Mouse (Mus musculus) cerebellum, adult 9-10 months (tissue): ENCODE measurements at regions not wholly inside any gene's neighbourhood (a gene's known extent, or its start where the extent isn't known, plus 50 kb on each side); places are given as distances from the start of the nearest gene placed in this dataset.

ENCODE experiments used
- DNase-seq: peaks from one replicate; pipeline ENCODE4 v3.0.0; 2022

DNA sequence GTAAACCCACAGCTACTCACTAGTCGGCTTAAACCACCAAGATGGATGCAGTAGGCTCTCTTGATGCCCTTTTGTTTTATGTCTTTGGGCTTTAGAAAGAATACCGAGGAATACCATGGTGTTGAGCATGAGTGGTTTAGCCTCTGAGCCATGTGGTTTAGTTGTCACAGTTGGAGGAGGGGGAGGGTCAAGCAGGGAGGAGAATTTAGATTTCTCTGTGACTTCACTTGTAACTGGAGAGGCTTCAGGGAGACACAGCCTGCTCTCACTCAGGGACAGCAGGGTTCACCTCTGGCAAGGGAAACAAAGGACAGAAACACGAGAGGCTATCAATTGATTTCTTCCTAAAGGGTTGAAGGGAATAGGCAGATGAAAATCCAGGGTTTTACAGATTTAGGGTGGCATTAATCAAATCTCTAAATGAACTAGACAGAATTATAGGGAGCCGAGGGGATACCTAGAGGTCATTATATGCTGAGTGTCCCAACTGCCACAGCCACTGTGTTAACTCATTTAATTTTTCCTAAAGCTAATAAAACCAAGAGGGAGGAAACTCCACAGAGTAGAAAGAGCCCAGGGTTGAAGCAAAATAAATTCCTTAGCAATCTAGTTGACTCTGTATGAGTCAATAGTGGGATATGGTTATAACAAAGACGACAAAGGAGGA, 2113.7 kb upstream of the 5930422O12Rik start:
- no peak for DNase-seq

DNA sequence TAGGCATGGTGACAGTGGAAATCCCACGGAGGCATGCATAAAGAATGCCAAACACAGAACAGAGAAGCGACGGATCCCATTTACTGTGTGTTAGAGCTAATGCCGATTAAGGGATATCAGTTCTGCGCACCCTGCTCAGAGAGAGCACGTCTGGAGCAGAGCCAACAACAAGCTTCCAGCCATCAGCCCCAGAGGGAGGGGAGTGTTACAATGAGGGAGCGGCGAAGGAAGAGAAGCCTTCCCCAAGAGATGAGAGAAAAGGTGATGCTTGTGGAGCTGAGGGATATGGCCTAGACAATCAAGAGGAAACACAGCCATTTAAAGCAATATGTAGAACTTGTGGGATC, 2113.2 kb upstream of the 5930422O12Rik start:
- no peak for DNase-seq

DNA sequence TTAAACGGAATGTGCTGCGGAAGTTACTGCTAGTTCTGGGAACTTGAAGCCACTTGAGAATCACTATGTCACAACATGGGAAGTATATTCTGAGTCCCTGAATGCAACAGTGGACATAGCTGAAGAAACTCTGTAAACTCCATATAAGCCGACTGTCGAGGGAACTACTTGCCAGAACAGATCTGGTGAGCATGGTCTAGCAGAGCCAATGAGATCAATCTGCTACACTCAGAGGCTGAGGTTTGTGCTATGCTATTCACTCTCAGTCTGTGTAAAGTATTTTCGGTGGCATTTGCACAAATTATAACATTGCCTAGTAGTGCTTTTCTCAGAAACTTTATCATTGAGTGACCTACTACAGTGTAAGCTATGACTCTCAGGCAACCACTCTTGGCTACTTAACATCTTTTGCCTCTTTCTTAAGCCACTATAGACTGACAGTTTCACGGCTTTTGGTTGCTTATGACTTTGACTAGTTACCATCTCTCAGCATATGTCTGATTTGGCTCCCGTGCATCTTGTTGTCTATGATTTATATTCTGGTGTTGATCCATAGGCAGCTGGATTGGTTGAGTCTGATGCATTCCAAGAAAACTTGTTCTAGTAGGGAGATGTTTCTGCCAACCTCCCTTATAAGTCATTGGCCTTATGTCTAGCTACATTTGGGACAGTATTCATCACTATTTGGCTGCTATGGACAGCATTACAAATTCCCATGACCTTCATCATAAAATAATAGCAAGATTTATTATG, 2094.8 kb upstream of the 5930422O12Rik start:
- DNase-seq: no peak

DNA sequence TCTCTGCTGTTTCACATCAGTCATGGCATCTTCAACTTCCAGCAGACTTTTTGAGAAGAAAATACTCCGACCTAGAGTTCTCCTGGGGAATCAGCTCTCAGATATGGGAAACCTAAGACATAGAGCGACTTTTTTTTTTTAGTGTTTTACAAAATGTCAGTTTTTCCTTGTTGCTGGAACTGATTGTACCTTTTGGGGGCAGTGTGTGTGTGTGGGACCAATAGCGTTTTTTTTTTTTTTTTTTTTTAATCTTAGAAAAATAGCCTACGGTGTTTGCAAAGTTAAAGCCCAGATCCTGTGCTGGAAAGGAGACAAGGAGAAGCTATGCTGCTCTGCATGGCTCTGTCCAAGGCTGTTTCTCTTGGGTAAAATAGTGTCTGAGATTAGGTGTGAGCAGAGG, 2080.0 kb upstream of the 5930422O12Rik start:
- no peak for DNase-seq

DNA sequence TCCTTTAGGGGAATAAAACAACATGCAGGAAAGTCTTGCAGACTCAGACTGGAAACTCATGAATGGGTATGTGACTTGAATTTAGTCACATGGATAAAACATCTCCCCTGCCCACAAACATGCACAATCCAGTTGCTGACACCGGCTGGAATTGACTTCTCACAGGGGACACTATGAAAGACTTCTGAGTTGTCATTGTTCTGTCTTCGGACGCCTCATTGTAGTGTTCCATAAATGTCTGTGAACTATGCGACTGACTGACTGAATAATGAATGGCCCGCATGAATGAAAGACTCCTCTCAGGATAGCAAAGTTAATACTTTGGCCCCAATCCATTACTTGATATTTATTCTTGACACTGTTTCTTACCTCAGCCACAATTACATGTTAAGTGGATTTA, 2058.9 kb upstream of the 5930422O12Rik start:
- DNase-seq: no peak

DNA sequence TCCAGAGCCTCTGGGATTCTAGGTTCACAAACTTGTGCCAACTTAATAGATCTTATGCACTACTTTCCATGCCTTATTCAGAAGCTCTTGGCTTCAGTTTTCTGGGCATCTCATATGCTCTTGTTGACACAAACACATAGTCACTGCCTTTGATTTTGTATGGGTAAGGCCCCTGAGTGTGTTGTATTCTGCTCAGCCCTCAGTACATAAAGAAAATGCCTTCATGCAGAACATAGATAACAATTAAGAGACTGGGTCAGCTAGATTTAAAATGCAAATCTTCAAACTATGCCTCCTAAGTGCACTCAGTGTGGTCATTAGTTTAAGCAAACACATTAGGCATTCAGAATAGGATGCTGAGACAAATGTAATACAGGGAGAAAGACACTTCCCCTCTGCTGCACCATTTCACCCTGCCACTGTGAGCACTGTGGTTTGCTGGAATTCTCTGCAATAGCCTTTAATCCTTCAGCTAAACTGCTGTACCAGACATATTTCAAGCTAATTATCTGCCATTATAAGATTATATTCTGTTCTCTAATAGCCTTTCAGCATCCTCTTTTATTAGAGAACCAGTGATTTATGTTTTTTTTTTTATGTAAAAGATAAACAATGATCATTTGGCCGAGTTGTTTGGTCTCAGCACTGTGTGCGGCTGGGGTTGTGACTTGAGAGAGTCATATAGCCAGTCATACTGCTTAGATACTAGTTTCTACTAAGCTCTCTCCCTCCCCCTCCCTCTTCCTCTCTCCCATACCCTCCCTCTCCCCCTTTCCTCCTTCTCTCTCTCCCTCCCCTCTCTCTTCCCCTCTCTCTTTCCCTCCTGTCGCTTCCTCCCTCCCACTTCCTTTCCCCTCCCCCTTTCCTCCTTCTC, 2058.1 kb upstream of the 5930422O12Rik start:
- no peak for DNase-seq

DNA sequence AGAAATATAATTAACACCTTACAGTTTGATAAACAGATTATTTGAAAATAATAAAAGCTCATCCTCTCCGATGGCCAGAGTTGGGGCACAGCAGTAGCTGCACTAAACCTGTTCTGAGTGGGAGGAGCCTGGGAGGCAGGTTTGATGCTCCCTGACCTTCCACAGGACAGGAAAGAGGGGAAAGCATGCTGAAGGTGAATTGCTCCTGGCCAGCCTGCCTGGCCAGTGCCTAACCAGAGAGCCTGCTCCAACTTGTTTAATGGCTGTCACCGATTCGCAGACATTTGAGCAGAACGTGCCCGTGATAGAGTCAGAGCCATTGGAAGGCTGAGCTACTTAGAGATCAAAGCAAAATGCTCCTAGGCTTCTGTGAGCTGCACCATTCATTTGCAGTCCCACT, 2056.9 kb upstream of the 5930422O12Rik start:
- DNase-seq: no peak

DNA sequence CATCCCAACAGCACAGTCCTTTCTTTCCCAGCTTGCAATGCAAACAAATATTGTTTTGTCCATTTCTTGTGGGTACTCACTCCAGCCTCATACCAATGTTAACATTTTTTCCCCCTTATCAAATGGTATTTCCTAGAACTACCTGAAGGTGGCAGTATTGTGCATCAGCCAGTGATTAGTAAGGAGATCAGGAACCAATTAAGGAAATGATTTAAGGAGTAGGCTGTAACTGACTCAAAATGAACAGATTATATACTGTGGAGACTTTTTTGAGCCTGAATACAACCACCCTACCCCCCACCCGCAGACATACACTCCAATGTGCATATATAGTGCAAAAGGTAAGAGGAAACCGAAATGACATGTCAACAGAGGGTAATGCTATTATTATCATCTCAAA, 2056.1 kb upstream of the 5930422O12Rik start:
- no peak for DNase-seq

DNA sequence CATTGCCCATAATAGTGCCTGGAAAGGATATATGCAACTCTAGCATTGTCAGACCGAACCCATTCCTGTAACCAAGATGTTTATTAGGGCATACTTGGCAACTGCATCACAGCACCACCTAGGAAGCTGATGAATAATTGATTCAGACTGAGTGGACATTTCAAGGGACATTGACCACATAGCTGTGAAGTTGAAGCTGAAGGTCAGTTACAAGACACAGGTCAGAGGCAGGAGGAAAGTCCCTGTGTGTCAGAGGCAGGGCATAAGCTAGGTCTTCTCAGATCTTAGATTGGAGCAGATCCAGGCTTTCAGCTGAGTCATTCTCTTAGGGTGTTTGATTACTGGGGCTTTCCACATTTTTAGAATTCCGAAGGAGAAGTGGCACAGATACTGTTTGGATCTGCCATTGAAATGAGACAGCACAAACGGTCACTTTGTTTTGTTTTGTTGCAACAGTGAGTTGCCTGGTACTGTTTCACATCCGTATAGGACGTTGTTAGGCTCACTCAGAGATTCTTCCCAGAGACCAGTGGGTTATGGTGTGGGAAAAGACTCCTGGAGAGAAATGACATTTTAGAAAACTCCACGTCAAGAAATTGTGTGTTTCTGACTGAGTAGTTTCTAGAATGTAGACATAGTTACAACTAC, 2055.2 kb upstream of the 5930422O12Rik start:
- no peak for DNase-seq

DNA sequence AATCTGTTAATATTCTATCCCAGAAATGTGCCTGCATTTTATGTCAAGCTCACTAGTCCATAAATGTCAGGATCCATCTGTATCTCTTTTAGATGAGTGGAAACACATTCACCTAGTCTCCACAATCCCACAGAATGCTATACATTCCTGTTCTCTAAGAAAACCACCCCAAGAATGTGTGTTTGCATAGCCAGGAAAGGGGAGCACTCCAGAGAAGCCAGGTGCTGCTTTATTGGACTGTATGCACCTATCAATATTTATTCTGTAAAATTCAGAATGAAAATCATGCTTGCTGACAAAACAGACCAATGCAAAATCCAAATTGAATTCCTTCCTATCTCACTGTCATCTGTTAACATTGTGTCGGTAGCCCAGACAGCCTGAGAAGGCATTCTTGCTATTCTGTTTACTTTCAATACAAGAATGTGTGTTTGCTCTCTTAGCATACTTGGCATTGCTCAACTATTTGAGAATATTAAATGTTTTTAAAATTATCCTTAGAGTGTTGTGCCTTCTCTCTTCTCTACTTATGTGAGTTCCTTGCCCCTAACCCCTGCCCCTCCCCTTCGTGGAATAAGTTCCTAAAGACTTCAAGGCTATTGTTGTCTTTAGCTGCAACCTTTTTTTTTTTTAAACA, 2050.7 kb upstream of the 5930422O12Rik start:
- no peak for DNase-seq

DNA sequence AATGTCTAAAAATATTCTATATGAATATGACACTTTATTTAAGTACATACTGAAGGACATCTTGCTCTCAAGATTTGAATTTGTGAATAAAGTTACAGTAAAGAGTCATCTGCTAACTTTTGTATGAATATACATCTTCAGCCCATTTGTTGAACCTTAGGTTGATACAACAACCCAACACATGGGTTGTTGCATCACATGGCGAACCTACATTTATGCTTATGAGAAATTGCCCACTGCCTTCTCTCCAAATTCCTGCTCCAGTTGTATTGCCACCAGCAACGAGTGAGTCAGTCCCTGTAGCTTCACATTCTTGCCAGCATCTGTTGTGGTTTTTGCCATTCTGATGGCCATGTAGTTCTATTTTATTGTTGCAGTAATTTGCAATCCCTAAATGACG, 2023.7 kb upstream of the 5930422O12Rik start:
- no peak for DNase-seq

DNA sequence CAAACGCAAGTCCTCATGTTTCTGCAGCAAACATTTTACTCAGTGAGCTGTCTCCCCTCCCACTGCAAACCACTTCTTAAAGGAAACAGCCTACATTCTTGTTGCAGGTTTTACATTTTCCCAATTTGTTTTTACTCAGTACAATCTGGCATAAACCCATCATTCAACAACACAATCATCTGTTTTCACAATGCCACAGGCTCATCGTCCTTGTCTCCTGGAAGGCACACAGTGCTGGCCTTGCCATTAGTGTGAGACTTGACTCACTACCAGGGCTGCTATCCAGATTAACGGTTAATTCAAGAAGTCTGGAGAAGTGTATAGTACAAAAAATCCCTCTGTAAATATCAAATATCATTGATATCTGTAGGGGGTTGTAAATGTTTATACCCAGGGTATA, 2006.3 kb upstream of the 5930422O12Rik start:
- no peak for DNase-seq

DNA sequence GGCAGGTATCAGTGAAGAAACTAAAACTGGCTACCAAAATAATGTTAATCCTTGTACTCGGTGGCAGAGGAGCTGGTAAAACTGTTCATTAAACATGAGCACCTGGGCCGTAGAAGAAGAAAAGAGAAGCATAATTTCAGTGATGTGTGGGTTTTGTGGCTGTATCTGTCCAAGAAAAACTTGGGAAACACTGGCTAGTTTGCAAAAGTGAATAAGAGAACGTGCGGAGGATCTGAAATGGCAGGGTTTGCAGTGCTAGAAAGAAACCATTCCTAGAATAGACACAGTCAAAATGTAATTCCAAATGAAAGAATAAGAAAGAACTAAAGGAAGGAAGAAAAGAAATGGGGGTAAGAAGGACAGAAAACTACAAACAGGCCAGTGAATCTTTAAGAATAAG, 2000.8 kb upstream of the 5930422O12Rik start:
- DNase-seq: no peak

DNA sequence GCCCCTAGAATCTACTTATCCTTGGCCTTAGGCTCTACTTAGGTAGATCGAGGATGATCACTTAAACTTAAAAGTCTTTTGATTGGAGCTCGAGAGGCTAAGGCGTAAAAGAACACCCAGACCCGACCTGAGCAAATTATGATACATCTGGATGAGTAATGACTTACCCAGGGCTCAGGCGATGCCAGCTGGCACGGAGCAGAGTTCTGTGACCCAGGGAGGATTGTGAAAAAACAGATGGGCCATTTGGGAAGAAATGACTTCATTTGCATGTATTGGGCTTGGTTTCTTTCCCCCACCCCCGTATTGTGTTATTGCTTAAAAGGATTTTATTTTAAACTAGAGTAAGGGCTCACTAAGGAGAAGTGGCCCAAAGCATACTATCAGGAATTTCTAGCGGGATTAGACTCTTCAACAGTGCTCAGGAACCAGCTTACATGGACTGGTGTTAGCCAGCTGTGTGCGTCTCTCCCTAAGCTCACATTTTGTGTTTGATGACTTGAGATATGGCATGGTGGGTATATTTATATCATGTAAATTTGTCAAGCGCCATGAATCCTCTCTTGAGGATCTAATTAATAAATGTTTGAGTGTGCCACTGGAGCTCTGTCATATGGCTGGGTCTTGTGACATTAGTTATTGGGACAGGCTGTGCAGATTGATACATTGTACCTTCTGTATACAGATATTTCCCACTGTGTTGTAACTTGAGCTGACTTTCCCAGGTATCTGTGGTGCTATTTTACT, 1991.9 kb upstream of the 5930422O12Rik start:
- DNase-seq: no peak

DNA sequence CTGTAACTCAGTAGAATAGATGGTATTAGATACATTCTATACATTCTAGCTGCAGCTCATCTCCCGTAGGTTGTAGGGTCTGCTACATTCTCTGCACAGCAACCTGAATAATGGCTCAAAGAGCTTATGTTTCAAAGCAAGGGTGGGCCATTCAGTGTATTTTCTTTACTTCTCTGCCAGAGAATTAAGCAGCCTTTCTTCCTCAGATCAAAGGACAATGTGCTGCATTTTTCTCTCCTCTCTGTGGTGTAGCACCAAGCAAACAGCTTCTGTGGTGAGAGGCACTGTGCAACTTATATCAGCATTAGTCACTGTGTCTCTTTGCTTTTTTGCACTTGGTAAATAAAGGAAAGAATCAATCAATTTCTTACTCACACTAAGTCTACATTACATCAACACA, 1983.7 kb upstream of the 5930422O12Rik start:
- no peak for DNase-seq

DNA sequence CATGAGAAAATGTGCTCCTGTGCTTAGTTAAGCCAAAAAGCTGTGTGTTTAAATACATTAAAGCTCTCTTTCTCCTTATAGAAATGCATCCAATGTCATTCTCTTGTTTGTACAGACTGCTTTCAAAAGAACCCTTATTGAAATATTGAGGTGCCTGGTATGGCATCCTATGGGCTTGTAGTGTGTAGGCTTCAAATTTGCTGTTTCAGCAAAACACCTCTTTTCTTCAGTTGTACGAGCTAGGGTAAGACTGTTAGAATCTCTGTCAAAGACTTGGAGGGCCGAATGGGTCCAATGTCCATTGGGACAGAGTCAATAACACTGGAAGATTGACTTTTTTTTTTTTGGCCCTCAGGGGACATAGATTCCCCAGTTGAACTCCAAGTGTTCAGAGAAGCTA, 1980.5 kb upstream of the 5930422O12Rik start:
- no peak for DNase-seq

DNA sequence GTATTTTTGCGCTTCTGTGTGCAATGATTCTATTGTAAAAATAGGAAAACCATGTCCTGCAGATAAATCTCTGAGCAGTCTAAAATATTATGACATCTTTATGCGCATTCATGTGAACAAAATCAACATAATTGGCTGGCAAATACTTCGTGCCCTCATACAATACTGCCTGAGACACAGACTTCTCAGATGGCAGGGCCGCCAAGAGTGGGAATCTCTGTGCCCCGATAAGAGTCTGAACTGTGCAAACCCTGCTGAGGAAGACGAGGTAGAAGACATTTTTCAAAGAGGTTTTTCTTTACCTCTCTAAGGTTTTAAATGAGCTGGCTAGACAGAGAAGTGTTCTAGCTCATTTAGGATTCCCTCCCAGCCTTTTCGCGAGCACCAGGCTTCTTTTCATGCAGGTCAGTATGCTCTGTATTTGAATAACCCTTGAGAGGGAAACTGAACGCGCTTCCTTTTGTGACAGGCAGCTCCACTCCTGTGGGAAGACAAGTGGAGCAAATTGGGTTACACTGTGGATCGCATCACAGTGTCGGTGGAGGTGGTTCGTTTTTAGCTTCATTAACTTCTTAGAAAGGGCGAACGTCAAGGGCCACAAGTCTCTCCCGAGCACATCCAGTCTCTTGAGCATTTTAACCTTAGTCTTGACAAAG, 1973.6 kb upstream of the 5930422O12Rik start:
- DNase-seq: no peak

DNA sequence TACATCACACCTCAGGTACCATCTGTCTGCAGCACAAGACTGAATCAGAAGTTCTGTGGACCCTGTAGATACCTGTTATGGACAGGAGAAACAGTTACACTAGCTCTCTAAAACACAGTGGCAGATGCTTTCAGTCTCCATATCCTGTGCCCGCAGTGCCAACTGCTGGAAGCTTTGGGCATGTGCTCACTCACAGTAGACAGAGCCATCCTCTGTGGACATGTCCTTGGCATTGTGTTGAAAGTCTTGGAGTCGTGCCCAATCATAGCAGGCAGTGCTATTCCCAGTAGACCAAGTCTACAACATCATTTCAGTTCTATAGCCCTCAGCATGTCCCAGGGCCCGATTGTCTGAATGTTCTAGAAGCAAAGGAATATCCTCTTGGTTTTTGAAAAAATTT, 1968.2 kb upstream of the 5930422O12Rik start:
- peak; percentile 5 for DNase-seq
